Mouse (Mus musculus) layer of hippocampus, postnatal 36 days (tissue): Measurements from ENCODE around the gene Agpat3. TPM values are rescaled to one million over a fixed set of nuclear protein-coding genes. Genes with fewer than 3 reads are reported as not detected.
"Not testable (repeated sequence)": the region's sequence is repeated elsewhere in the genome, so short reads cannot be mapped to it uniquely, and the experiment has no call there.

Source experiments
- DNase-seq, 2 experiments: peaks; one replicate each; pipeline ENCODE4 v3.0.0; 2022
- total RNA-seq, 2 experiments: library from RNA; stranded (reverse); gene quantifications; 2 replicates each; pipeline ENCODE4 v1.2.3; 2021

The Agpat3 gene
- total RNA-seq, 2 experiments from 2014 or later, result 207 to 225 TPM

DNA sequence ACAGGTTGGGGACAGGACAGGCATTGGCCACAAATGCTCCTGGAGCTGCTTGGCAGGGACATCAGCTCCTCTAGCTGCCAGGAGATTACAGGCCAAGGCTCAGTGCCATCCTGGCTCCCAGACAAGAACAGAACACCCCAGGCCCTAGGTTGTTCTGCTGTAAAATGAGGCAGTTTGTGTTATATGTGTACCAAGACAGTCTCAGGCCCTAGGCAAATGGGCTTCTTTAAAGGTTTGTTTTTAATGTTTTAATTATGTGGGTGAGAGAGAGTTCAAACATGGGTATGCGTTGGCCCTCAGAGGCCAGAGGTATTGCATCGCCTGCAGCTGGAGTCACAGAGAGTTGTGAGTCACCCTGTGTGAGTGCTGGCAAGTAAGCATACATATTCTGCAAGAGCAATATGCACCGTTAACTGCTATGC, 8.0 kb upstream of the Agpat3 start:
- no peak for DNase-seq

GRCm38 (mm10) chr10:78358999-78359398, 6.7 kb upstream of the Agpat3 start:
- DNase-seq, result not testable (repeated sequence)

DNA sequence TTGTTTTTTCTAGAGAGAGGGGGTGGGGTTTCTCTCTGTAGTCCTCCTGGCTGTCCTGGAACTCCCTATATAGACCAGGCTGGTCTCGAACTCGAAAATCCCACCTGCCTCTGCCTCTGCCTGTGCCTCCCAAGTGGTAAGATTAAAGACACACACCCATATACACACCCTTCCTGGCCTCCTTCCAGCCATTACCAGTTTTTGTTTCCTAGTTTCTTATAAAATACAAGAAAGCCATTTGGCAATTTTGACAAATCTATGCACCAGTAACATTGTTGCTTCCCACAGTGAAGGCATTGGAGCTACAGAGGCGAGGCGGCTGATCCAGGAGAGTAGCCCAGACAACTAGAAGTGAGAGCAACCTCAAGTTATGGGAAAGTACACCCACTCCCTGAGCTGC, 6.0 kb upstream of the Agpat3 start:
- DNase-seq, result no peak

DNA sequence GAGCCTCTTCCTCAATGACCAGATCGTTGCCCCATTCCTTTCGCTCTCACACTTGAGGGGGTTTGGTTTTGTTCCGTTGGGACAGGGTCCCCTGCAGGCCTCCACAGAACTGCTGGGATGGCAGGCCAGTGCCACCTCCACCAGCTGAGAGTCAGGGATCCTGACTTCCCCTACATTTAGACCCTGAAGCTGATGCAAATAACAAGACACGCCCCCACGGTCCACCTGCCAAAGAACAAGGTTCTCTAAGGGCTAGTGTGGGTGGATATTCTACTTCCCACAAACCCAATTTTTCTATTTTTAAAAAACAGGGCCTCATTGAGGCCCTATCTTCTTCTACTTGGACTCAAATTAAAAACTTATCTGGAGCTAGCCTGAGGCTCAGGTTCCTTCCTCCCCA, 5.5 kb upstream of the Agpat3 start:
- no peak for DNase-seq

DNA sequence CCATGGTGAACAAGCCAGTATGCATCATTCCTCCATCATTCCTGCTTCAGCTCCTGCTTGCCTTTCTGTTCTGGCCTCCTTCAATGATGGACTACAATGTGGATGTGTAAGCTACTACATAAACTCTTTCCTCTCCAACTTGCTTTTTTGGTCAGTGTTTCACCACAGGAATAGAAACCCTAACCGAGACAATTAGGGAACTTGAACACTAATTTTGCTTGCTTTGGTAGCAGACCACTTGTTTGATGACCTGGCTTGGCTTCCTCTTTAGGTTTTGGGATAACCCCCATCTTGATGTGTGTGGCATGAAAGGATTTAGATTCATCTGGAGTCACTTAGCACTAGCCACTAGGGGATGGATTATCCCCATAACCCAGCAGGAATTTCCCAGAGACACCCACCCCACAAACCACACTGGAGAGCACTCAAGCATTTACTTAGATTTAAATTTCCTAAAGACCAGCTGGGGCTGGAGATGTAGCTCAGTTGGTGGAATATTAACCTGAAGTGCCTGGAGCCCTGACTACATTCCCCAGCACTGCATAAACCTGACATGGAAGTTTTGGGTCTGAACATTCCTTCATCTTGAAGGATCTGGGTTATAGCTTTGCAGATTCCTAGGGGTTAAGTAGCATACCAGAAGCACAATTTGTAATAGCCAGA, 3.8 kb upstream of the Agpat3 start:
- DNase-seq, result no peak

GRCm38 (mm10) chr10:78353196-78353595, 907 bp upstream of the Agpat3 start:
- no peak for DNase-seq

DNA sequence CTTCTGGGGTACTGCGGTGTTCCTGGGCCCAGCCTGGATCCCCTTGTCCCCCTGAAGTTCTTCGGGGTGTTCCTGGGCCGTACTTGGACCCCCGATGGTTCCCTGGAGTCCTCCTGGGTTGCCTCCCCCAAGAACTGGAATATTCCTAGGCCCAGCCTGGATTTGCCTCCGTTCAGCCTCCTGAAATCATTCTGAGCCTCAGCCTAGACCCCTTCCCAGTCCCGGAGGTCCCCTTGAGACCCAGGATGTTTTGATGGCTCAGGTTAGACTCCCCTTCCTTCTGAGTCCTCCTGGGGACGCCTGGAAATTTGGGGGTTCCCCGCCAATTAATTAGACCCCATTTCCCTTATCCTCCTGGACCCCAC, 359 bp upstream of the Agpat3 start:
- DNase-seq, result no peak

- no peak for DNase-seq
These were observed 764 bp downstream of the Agpat3 start for GRCm38 (mm10) chr10:78351564-78351886.

GRCm38 (mm10) chr10:78350796-78351556, 1.3 kb downstream of the Agpat3 start:
- no peak for DNase-seq

GRCm38 (mm10) chr10:78349464-78350165, 2.7 kb downstream of the Agpat3 start:
- DNase-seq, result no peak

- DNase-seq, result no peak
These were observed 4.1 kb downstream of the Agpat3 start for GRCm38 (mm10) chr10:78348211-78348610.

DNA sequence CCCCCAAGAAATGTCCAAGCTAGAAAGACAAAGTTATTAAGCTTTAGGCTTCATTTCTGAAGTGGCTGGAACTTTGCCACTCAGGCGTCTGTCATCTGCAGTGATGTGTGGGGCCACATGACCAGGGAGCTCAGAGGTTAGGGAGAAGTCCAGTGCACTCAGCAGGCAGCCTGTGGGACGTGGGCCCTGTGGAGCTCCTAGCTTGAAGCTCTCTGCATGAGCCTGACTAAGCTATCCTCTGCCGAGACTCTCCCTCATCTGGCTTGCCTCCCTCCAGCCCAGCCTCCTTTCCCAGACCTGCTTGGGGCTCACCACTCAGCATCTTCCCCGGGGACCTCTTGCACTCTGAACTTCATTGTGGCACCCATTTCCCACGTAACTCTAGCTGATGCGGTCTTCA, 4.8 kb downstream of the Agpat3 start:
- DNase-seq, result no peak

GRCm38 (mm10) chr10:78345466-78345865, 6.8 kb downstream of the Agpat3 start:
- DNase-seq, result no peak

- no peak for DNase-seq
These were observed 10.2 kb downstream of the Agpat3 start for GRCm38 (mm10) chr10:78342091-78342490.

DNA sequence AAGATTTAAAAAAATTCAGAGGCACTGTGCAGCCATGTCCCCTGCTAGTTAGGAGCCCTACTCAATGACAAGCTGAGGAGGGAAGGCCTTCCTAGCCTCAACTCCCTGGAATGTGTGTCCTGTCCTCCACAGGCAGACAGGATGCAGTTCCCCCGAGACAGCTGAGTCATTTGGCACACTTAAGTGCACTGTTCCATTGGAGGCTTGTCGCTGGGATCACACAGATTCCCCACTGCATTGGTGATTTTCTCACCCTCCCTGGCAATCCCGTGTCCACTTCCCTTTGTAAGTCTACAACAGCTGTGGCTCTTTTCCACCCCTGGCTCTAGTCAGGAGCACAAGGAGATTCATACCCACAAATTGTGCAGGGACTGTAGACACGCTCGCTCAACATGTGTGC, 14.1 kb downstream of the Agpat3 start:
- no peak for DNase-seq

DNA sequence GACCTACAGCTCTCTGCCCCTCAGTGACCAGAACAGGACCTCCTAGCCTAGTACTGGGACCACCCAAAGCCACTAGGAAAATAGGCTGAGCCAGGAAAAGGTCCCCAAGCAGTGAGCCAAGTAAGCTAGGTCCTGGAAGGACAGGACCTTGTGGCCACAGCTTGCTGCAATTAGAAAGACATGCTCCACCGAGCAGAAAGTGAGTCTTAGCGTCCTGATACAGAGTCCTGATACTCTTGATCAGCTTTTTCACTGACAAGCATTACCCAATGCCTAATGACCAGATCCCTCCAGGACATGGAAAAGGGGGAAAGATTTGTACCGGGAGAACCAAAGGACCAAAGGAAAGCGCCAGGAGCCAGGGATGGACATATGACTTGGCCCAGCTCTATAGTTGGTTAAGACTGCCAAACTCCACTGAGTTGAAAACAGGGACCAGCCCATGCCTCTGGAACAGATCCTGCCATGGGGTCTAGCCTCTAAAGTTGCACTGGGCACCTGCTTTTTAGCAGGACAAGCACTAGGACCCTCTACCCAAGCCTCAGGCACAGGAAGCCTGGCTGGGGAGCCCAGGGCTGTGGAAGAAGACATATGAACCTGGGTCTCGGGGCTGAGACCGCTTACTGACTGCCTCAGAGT, 17.2 kb downstream of the Agpat3 start:
- no peak for DNase-seq

GRCm38 (mm10) chr10:78331577-78331976, 20.7 kb downstream of the Agpat3 start:
- DNase-seq, result no peak

- no peak for DNase-seq
These were observed 23.0 kb downstream of the Agpat3 start for GRCm38 (mm10) chr10:78329305-78329704.

DNA sequence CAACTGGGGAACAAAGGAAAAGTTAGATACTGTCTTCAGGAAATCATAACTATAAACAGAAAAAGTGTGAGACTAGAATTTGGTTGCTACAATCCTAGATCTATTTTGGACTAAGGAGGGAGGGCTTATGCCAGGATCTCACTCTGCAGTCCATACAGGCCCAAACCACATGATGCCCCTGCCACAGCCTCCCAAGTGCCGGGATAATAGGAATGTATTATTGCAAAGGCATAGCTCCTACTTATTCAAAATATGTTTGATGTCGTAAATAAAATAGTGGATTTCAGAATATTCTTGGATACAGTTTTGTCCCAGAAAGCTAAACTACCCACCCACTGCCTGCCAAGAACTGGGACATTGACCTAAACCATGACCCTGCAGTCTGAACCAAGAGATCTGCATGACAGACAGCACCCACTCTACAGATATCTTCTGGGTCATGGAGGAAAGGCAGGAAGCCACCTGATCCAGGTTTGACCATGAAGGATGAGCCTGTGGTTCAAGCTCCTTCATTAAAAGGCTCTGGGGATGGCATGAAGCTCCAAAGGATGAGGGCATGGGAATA, 24.2 kb downstream of the Agpat3 start:
- no peak for DNase-seq

DNA sequence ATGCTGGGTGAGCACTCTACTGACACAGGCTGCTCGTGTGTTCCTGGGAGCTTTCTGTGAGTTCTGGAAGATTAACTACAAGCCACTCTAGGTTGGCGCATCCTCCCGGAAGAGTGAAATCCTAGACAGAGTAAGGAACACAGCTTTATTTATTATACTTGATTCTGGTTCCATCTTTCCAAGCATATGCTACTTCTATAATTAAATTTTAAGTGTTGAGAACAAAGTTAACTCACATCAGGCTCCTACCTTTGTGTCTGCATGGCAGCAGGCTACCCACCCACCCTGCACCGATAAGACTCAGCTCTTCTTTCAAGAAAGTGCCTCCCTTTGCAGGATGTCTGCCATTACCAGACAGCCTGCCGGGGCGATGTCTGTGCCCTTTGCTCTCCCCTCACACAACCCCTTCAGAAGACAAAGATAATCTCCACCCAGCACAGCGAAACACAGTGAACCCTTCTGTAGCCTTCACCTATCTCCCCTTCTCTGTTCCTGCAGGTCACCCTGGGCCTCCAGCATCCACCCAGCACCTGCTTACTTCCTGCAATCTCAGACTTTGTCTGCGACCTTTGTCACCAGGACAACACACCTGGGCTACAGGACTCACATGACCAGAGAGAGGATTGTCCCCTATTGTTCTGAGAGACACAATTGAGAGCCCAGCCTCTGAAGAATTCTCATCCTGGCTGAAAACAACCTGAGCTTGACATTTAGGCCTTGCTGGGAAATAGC, 26.2 kb downstream of the Agpat3 start:
- DNase-seq, result no peak

GRCm38 (mm10) chr10:78324556-78325164, 27.6 kb downstream of the Agpat3 start:
- DNase-seq, result no peak
